Mouse (Mus musculus): Measurements from ENCODE around the gene Tbpl1. TPM values are rescaled to one million over a fixed set of nuclear protein-coding genes. Genes with fewer than 3 reads are reported as not detected.

Tbpl1 gene
- polyA plus RNA-seq, 1 experiment from 2014 or later, result 54.8 TPM

- 69% methylated on average over 12 of the region's 12 CpGs for WGBS
- no peaks in the 10 kb centered on the region; the same call in 1 of the 2 replicates for H3K4me1 ChIP-seq (replicated peaks)
- no peak overlapping the region for H3K4me3 ChIP-seq (replicated peaks)
- no peaks in the 10 kb centered on the region for H3K9me3 ChIP-seq
- no peak overlapping the region for H3K9ac ChIP-seq
- H3K27me3 ChIP-seq (replicated peaks), result no peaks in the 10 kb centered on the region
- no peaks in the 10 kb centered on the region for H3K36me3 ChIP-seq
- no peak overlapping the region for H3K4me2 ChIP-seq (replicated peaks)
- no peak for ATAC-seq
- H3K27ac ChIP-seq, result no peak overlapping the region
Measured at GRCm38 (mm10) chr10:22701485-22702315, 30.0 kb downstream of the Tbpl1 start.

- Histone ChIP-seq H3K36me3 (no peaks in the 10 kb centered on the region), H3K27me3 (replicated peaks) (no peaks in the 10 kb centered on the region), H3K4me1 (replicated peaks) (no peaks in the 10 kb centered on the region; the same call in 1 of the 2 replicates), H3K4me3 (replicated peaks) (no peak overlapping the region), H3K9me3 (no peaks in the 10 kb centered on the region), H3K4me2 (replicated peaks) (no peak overlapping the region), H3K27ac (no peak overlapping the region), H3K9ac (no peak overlapping the region)
- WGBS, result 79% methylated on average over 9 of the region's 9 CpGs
- no peak for ATAC-seq
Measured at GRCm38 (mm10) chr10:22700773-22701172, 31.0 kb downstream of the Tbpl1 start.

- WGBS, result 67% methylated on average over 19 of the region's 19 CpGs
- no peak overlapping the region for H3K4me3 ChIP-seq (replicated peaks)
- H3K9ac ChIP-seq, result no peak overlapping the region
- H3K4me2 ChIP-seq (replicated peaks), result no peak overlapping the region
- no peaks in the 10 kb centered on the region for H3K9me3 ChIP-seq
- no peaks in the 10 kb centered on the region for H3K27me3 ChIP-seq (replicated peaks)
- H3K36me3 ChIP-seq, result no peaks in the 10 kb centered on the region
- no peak for ATAC-seq
- H3K4me1 ChIP-seq (replicated peaks), result no peaks in the 10 kb centered on the region; the same call in 1 of the 2 replicates
- H3K27ac ChIP-seq, result no peak overlapping the region
Measured at GRCm38 (mm10) chr10:22699487-22700335, 32.0 kb downstream of the Tbpl1 start.

- Histone ChIP-seq H3K27ac (0 out of 2 replicates have a peak overlapping the region, but pooled peaks have one; percentile 42), H3K9me3 (no peaks in the 10 kb centered on the region), H3K9ac (no peak overlapping the region), H3K4me1 (replicated peaks) (no peaks in the 10 kb centered on the region; the same call in 1 of the 2 replicates), H3K4me3 (replicated peaks) (no peak overlapping the region), H3K4me2 (replicated peaks) (peak overlapping the region; percentile 36), H3K36me3 (no peaks in the 10 kb centered on the region), H3K27me3 (replicated peaks) (no peaks in the 10 kb centered on the region)
- peak; percentile 96 for ATAC-seq
- WGBS, result 68% methylated on average over 9 of the region's 9 CpGs
Measured at GRCm38 (mm10) chr10:22698158-22698953, 33.4 kb downstream of the Tbpl1 start.

GRCm38 (mm10) chr10:22696864-22697263 lies 34.9 kb downstream of the Tbpl1 start:
- H3K9me3 ChIP-seq, result no peaks in the 10 kb centered on the region
- no peak overlapping the region for H3K4me2 ChIP-seq (replicated peaks)
- no peak overlapping the region for H3K9ac ChIP-seq
- H3K4me3 ChIP-seq (replicated peaks), result no peak overlapping the region
- 80% methylated on average over 7 of the region's 7 CpGs for WGBS
- no peaks in the 10 kb centered on the region for H3K27me3 ChIP-seq (replicated peaks)
- ATAC-seq, result no peak
- H3K27ac ChIP-seq, result no peak overlapping the region
- no peaks in the 10 kb centered on the region; the same call in 1 of the 2 replicates for H3K4me1 ChIP-seq (replicated peaks)
- H3K36me3 ChIP-seq, result no peaks in the 10 kb centered on the region

- H3K4me2 ChIP-seq (replicated peaks), result no peak overlapping the region
- no peaks in the 10 kb centered on the region for H3K9me3 ChIP-seq
- no peaks in the 10 kb centered on the region for H3K36me3 ChIP-seq
- no peaks in the 10 kb centered on the region; the same call in 1 of the 2 replicates for H3K4me1 ChIP-seq (replicated peaks)
- ATAC-seq, result no peak
- H3K27ac ChIP-seq, result no peak overlapping the region
- H3K9ac ChIP-seq, result no peak overlapping the region
- 88% methylated on average over 9 of the region's 9 CpGs for WGBS
- H3K4me3 ChIP-seq (replicated peaks), result no peak overlapping the region
- H3K27me3 ChIP-seq (replicated peaks), result no peaks in the 10 kb centered on the region
Measured at GRCm38 (mm10) chr10:22696236-22696635, 35.5 kb downstream of the Tbpl1 start.

- H3K36me3 ChIP-seq, result no peaks in the 10 kb centered on the region
- no peaks in the 10 kb centered on the region for H3K9me3 ChIP-seq
- H3K27me3 ChIP-seq (replicated peaks), result no peaks in the 10 kb centered on the region
- no peaks in the 10 kb centered on the region for H3K4me1 ChIP-seq (replicated peaks)
- no peak overlapping the region for H3K4me3 ChIP-seq (replicated peaks)
- ATAC-seq, result no peak
- no peak overlapping the region for H3K4me2 ChIP-seq (replicated peaks)
- H3K27ac ChIP-seq, result no peak overlapping the region
- no peak overlapping the region for H3K9ac ChIP-seq
- 66% methylated on average over 13 of the region's 13 CpGs for WGBS
Measured at GRCm38 (mm10) chr10:22675848-22676630, 55.7 kb downstream of the Tbpl1 start.

- no peaks in the 10 kb centered on the region for H3K4me1 ChIP-seq (replicated peaks)
- WGBS, result 93% methylated on average over 8 of the region's 8 CpGs
- H3K27ac ChIP-seq, result no peak overlapping the region
- H3K4me2 ChIP-seq (replicated peaks), result no peak overlapping the region
- H3K4me3 ChIP-seq (replicated peaks), result no peak overlapping the region
- ATAC-seq, result no peak
- no peaks in the 10 kb centered on the region for H3K36me3 ChIP-seq
- H3K9me3 ChIP-seq, result no peaks in the 10 kb centered on the region
- H3K9ac ChIP-seq, result no peak overlapping the region
- no peaks in the 10 kb centered on the region for H3K27me3 ChIP-seq (replicated peaks)
Measured at GRCm38 (mm10) chr10:22674176-22674575, 57.6 kb downstream of the Tbpl1 start.

- no peak overlapping the region for H3K9ac ChIP-seq
- no peaks in the 10 kb centered on the region for H3K27me3 ChIP-seq (replicated peaks)
- H3K9me3 ChIP-seq, result no peaks in the 10 kb centered on the region
- no peak for ATAC-seq
- no peaks in the 10 kb centered on the region for H3K4me1 ChIP-seq (replicated peaks)
- H3K4me2 ChIP-seq (replicated peaks), result no peak overlapping the region
- 83% methylated on average over 13 of the region's 13 CpGs for WGBS
- H3K36me3 ChIP-seq, result no peaks in the 10 kb centered on the region
- no peak overlapping the region for H3K27ac ChIP-seq
- no peak overlapping the region for H3K4me3 ChIP-seq (replicated peaks)
Measured at GRCm38 (mm10) chr10:22668509-22668908, 63.2 kb downstream of the Tbpl1 start.

GRCm38 (mm10) chr10:22660286-22661000 lies 71.3 kb downstream of the Tbpl1 start:
- Histone ChIP-seq H3K27ac (no peak overlapping the region), H3K4me1 (replicated peaks) (no peaks in the 10 kb centered on the region), H3K36me3 (no peaks in the 10 kb centered on the region), H3K4me2 (replicated peaks) (no peak overlapping the region), H3K27me3 (replicated peaks) (no peaks in the 10 kb centered on the region), H3K9ac (no peak overlapping the region), H3K9me3 (no peaks in the 10 kb centered on the region), H3K4me3 (replicated peaks) (no peak overlapping the region)
- WGBS, result 85% methylated on average over 5 of the region's 5 CpGs
- no peak for ATAC-seq

GRCm38 (mm10) chr10:22659386-22659725 lies 72.4 kb downstream of the Tbpl1 start:
- no peaks in the 10 kb centered on the region for H3K27me3 ChIP-seq (replicated peaks)
- no peaks in the 10 kb centered on the region for H3K9me3 ChIP-seq
- no peaks in the 10 kb centered on the region for H3K36me3 ChIP-seq
- H3K4me3 ChIP-seq (replicated peaks), result no peak overlapping the region
- no peaks in the 10 kb centered on the region for H3K4me1 ChIP-seq (replicated peaks)
- H3K4me2 ChIP-seq (replicated peaks), result no peak overlapping the region
- H3K27ac ChIP-seq, result no peak overlapping the region
- WGBS, result 91% methylated on average over 10 of the region's 10 CpGs
- H3K9ac ChIP-seq, result no peak overlapping the region
- no peak for ATAC-seq

Data from intestine, embryonic 15.5 days (tissue).